In genomic region chr1:86464875-86465224, GRCm38 (mm10) we compare ENCODE assay signal across 9 mouse cellular contexts. TPM values are rescaled to one million over a fixed set of nuclear protein-coding genes. Genes with fewer than 3 reads are reported as not detected.
DNase-seq lines count a peak whose midpoint lies in the region; ATAC-seq and TF ChIP-seq lines count a peak whose summit lies in the region.
"Had no signal": no experiment of that assay in that cellular context is flagged by ENCODE, and none has a peak within 500 bp of the region (broad histone marks: within the 10 kb centered on the region; RNA-seq: fewer than 3 reads in every experiment).

No protein-coding gene starts in this region.

- no peak for ATAC-seq in forebrain, embryonic 13.5 days
- ATAC-seq in kidney, postnatal 0 days (replicated peaks; ENCODE audit: low FRiP score, low read depth), result no peak; the same call in 1 of the 2 replicates
- no peak for ATAC-seq in neural tube, embryonic 13.5 days (ENCODE audit: low read depth)

- H3K27ac ChIP-seq in forebrain, embryonic 13.5 days, result peak overlapping the region; percentile 41
- peak overlapping the region; percentile 70 for H3K27ac ChIP-seq in kidney, postnatal 0 days
- H3K27ac ChIP-seq in neural tube, embryonic 13.5 days (replicated peaks), result peak overlapping the region; percentile 80

- no peak overlapping the region for H3K4me2 ChIP-seq in forebrain, embryonic 13.5 days
- no peak overlapping the region for H3K4me2 ChIP-seq in kidney, postnatal 0 days (ENCODE audit: low read length)
- H3K4me2 ChIP-seq in neural tube, embryonic 13.5 days, result no peak overlapping the region

- no peak overlapping the region for H3K4me3 ChIP-seq in forebrain, embryonic 13.5 days
- no peak overlapping the region for H3K4me3 ChIP-seq in kidney, postnatal 0 days (replicated peaks; ENCODE audit: low read depth, low read length)
- no peak overlapping the region for H3K4me3 ChIP-seq in neural tube, embryonic 13.5 days
- H3K4me3 ChIP-seq: erythroblast, embryonic 14.5 days had no signal

- H3K36me3 ChIP-seq in forebrain, embryonic 13.5 days (ENCODE audit: poor library complexity, severe bottlenecking), result no peaks in the 10 kb centered on the region
- H3K36me3 ChIP-seq in kidney, postnatal 0 days (ENCODE audit: insufficient read depth, low read length), result no peaks in the 10 kb centered on the region
- no peaks in the 10 kb centered on the region for H3K36me3 ChIP-seq in neural tube, embryonic 13.5 days

- H3K27me3 ChIP-seq in forebrain, embryonic 13.5 days, result no peaks in the 10 kb centered on the region
- H3K27me3 ChIP-seq in kidney, postnatal 0 days (ENCODE audit: insufficient read depth, low read length), result no peaks in the 10 kb centered on the region
- no peaks in the 10 kb centered on the region for H3K27me3 ChIP-seq in neural tube, embryonic 13.5 days

- H3K4me1 ChIP-seq in forebrain, embryonic 13.5 days, result 0 out of 2 replicates have a peak, but pooled peaks cover 5% of the 10 kb centered on the region
- no peaks in the 10 kb centered on the region; the same call in 1 of the 2 replicates for H3K4me1 ChIP-seq in kidney, postnatal 0 days (replicated peaks; ENCODE audit: insufficient read depth, low read length)
- 0 out of 2 replicates have a peak, but pooled peaks cover 8% of the 10 kb centered on the region for H3K4me1 ChIP-seq in neural tube, embryonic 13.5 days (replicated peaks)

- DNase-seq in kidney, adult 11 months, result peak; percentile 51
- DNase-seq in kidney, adult 8-10 months, result no peak
- peak; percentile 72 for DNase-seq in kidney, postnatal 0 days (ENCODE audit: low spot score)
- no peak for DNase-seq in c-Kit-positive CD71-positive TER-119-positive erythroid progenitor cells, embryonic 14.5 days (ENCODE audit: low spot score)
- no peak for DNase-seq in thymus, adult 18-20 months
- no peak for DNase-seq in right cerebral cortex, postnatal 36 days (ENCODE audit: low spot score in 2 of 2)

- no peak for TF ChIP-seq CTCF in kidney, postnatal 0 days (IDR thresholded peaks at IDR 0.05; ENCODE audit: low read depth)

- H3K9me3 ChIP-seq in forebrain, embryonic 13.5 days (replicated peaks), result no peaks in the 10 kb centered on the region; the same call in 1 of the 2 replicates
- H3K9me3 ChIP-seq in kidney, postnatal 0 days (replicated peaks; ENCODE audit: low read length), result no peaks in the 10 kb centered on the region
- no peaks in the 10 kb centered on the region for H3K9me3 ChIP-seq in neural tube, embryonic 13.5 days

- WGBS in forebrain, embryonic 13.5 days, result 70% methylated on average over 4 of the region's 4 CpGs
- WGBS in kidney, postnatal 0 days, result 18% methylated on average over 4 of the region's 4 CpGs
- 42% methylated on average over 4 of the region's 4 CpGs for WGBS in neural tube, embryonic 13.5 days

- no peak overlapping the region for H3K9ac ChIP-seq in forebrain, embryonic 13.5 days
- H3K9ac ChIP-seq in kidney, postnatal 0 days (ENCODE audit: low read depth, low read length), result peak overlapping the region; percentile 3; the same call in 1 of the 2 replicates
- no peak overlapping the region for H3K9ac ChIP-seq in neural tube, embryonic 13.5 days

RNA-seq across cellular contexts. Expression of gene Tex44, which starts 38.7 kb away (rescaled TPM):
- not detected in 2 replicates for polyA plus RNA-seq in forebrain, embryonic 13.5 days (2015; fragmentation: Nextera tagmentation; extraction: Ambion mirVana)
- polyA plus RNA-seq in kidney, postnatal 0 days (2015; fragmentation: Nextera tagmentation; extraction: Ambion mirVana), result not detected in 2 replicates
- polyA plus RNA-seq in neural tube, embryonic 13.5 days (2015; fragmentation: Nextera tagmentation; extraction: Ambion mirVana), result not detected in 2 replicates
- polyA plus RNA-seq: erythroblast, embryonic 14.5 days had no signal

RNA-seq across cellular contexts. Expression of gene Nmur1, which starts 38.8 kb away (rescaled TPM):
- 0.14 TPM in 1 of 2 replicates, not detected in the other for polyA plus RNA-seq in forebrain, embryonic 13.5 days (2015; fragmentation: Nextera tagmentation; extraction: Ambion mirVana)
- not detected in 2 replicates for polyA plus RNA-seq in kidney, postnatal 0 days (2015; fragmentation: Nextera tagmentation; extraction: Ambion mirVana)
- 0.49 TPM in 1 of 2 replicates, not detected in the other for polyA plus RNA-seq in neural tube, embryonic 13.5 days (2015; fragmentation: Nextera tagmentation; extraction: Ambion mirVana)
- polyA plus RNA-seq: erythroblast, embryonic 14.5 days had no signal

Comparison
In these comparisons a context has a peak if more than half of its experiments do, and no peak if none do; other contexts are left out.
1. DNase-seq: peak in kidney, adult 11 months (single experiment) and kidney, postnatal 0 days (single experiment); none in kidney, adult 8-10 months (0 of 2), c-Kit-positive CD71-positive TER-119-positive erythroid progenitor cells, embryonic 14.5 days (single experiment), thymus, adult 18-20 months (0 of 2) and right cerebral cortex, postnatal 36 days (0 of 2).
2. Peak in every context shown above with its lines, with median percentiles within 50 percentile points of each other: H3K27ac ChIP-seq.